Mouse (Mus musculus) liver, adult (tissue): ENCODE measurements around the gene Bri3.

ENCODE experiments used
- GATA4 ChIP-seq: IDR thresholded peaks from 2 replicates; pipeline ENCODE4 v1.6.1; 2014; ENCODE audit warnings: mild to moderate bottlenecking, low read length; ENCODE audit not compliant: insufficient replicate concordance

Gene Bri3

DNA sequence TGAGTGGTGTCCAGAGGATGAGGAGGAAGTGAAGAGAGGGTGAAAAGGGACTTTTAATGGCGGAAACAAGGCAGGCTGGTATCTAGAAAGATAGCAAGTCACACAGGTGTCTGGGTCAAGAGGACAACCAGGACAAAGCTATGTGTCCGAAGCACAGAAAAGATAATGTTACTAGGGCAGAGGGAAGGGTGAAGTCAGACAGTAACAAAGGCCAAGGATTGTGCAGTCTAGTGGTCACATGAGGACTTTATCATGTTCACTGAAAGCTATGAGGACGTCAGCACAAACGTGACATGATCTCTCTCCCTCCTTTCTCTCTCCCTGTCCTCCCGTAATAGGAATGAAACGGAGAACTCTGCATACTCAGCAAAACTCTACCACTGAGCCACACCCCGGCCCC lies 136.5 kb downstream of the Bri3 start:
- TF ChIP-seq GATA4: no peak

DNA sequence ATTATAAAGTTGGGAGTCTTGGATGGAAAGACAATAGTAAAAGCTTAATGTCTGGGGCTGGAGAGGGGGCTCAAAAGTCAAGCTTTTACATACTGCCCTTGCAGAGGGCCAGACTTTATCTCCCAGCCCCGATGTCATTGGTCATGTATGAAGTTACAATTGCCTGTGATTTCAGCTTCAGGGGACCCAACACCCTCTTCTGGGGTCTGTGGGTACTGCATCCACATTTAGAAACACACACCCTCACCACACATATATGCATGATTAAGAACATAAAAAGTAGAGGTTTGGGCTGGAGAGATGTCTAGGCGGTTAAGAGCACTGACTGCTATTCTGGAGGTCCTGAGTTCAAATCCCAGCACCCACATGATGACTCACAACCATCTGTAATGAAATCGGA lies 137.5 kb downstream of the Bri3 start:
- TF ChIP-seq GATA4: no peak

DNA sequence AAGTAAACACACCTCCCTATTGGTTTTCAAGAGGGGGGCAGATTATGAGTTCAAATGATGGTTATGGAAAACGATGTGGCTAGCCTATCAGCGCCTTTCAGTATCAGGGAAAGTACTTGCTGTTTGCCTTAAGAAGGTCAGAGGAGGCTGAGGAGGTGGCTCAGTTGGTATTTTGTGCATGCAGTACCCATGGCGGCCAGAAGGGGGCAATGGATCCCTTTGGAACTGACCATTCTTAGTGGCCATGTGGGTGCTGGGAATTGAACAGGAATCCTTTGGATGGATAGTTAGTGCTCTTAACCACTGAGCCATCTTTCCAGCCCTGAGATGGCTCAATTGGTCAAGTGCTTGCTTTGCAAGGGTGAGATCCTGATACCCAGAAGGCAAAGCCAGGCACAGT lies 139.7 kb downstream of the Bri3 start:
- no peak for TF ChIP-seq GATA4

DNA sequence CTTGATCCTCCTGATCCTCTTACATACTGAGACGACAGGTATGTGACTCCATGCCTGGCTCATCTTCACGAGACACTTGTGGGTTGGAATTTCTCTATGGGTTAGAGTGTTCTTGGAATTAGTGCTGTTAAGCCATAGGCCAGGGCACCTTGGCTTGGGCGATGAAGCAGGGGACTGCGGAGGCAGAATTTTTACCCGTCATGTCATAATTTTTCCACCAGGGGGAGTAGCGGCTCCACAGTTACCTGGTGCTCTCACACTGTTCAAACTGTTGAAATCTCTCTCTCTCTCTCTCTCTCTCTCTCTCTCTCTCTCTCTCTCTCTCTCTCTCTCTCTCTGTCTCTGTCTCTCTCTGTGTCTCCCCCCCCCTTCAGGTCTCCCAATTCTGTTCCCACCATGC lies 143.6 kb downstream of the Bri3 start:
- no peak for TF ChIP-seq GATA4

DNA sequence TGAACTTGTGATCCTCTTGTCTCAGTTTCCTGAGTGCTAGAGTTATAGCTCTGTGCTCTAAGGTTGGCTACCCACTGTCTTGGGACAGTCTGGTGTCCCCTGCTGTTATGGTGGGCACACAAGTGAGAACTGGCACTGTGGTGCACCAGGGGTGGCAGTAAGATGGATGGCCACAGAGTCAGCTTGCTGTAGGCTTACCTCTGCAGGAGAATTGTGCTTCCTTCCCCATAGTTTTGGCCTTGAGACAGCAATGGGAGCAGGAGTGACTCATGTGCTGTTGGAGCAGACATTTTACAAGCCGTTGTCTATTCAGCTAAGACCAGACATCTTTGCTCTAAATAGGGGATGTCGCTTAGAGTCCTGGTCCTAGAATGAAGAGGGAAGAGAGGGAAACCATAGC lies 149.9 kb downstream of the Bri3 start:
- no peak for TF ChIP-seq GATA4

DNA sequence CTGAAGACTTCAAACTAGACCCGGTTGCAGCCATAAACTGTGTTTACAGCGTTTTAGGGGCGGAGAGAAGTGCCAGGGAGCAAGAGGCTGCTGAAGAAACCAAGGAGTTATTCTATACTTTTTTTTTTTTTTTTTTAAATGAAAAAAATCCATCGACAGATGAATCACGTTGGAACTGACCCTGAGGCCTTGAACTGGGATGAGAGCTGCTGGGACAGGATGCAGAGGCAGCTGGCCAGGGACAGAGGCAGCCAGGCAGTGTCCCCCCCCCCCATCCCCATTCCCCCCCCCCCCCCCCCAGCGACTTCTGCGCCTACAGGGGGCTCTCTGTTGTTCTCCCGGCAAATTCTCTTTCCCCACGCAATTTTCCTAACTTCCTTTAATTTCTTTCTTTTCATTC lies 153.3 kb downstream of the Bri3 start:
- TF ChIP-seq GATA4: no peak

DNA sequence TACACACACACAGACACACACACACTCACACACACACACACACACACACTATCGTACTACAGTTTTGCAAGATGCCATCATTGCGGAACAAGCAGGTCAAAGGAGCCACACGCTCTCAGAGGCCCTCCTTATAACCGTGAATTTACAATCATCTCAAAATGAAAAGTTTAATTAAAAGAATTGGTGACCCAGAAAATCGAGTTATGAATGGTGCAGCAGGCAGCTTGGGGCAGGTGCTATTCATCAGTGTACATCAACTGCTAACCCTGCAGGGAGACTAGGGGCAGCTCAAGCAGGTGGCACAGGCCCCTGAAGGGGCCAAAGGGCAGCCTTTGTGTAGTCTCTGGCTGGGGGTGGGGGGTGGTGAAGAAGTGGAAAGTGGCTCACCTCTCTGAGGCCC lies 156.6 kb downstream of the Bri3 start:
- no peak for TF ChIP-seq GATA4

DNA sequence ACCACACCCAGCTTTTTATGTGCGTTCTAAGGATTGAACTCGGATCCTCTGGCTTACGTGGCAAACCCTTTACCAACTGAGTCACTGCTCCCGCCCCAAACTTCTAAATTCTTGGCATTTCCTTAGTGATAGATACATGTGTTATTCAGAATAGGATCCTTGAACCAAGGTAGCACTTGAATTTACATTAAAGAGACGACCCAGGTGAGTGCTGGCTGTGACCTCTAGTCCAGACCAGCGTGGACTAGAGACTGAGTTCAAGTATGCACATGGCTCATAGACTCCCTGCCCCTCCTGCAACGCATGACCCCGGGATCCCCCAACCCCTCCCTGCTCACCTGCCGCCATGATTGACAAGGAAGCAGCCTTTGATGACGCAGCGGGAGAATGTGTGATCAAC lies 162.0 kb downstream of the Bri3 start:
- TF ChIP-seq GATA4: no peak

DNA sequence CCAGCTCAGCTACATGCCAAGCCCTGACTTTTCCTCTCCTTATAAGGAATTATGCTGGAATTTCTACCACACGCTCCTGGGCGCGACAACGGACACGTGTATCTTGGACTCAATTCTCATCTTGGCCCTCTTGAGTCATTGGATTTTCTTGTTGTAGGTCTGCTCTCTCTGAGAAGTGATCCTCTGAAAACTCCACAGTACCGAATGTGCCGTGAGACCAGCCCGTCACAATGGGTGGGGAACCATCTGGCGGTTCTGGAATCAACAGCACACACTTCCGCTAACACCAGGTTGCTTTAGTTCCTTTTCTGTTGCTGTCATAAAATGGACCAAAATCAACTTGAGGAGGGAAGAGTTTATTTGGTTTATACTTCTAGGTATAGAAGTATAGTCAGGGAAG lies 166.4 kb downstream of the Bri3 start:
- no peak for TF ChIP-seq GATA4

DNA sequence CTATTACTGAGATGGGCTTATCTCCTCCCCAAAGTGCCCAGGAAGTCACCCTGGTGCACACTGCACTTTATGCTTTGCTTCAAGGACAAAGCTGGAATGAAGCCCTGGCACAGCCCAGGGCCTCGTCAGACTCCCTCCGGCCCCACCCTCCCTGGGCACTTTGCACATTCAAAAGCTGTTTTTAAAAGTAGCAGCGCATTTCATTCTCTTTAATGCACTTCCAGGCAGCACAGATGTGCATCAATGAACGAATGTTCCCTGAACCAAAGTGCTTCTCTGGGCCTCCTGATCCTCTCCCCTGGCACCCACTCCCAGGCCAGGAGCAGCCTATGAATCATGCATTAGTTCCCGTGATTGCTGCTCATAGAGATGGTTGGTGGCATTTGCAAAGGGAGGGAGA lies 167.5 kb downstream of the Bri3 start:
- no peak for TF ChIP-seq GATA4

DNA sequence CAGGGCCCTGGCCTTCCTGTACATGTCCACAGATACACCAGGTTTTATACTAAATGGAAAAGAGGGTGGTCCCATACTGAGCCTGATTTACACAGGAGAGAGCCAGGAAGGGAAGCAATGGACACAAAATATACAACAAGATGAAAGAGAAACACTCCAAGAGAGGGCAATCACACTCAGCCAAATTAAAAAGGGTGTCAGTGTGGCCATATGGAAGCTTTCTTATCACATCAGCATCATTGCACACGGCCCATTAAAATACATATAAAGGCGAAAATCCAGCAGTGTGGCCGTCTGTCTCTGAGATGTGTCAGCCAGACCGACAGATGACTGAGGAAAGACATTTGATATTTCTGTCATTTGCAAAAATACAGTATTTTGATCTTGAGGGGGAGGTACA lies 168.5 kb downstream of the Bri3 start:
- TF ChIP-seq GATA4: no peak

DNA sequence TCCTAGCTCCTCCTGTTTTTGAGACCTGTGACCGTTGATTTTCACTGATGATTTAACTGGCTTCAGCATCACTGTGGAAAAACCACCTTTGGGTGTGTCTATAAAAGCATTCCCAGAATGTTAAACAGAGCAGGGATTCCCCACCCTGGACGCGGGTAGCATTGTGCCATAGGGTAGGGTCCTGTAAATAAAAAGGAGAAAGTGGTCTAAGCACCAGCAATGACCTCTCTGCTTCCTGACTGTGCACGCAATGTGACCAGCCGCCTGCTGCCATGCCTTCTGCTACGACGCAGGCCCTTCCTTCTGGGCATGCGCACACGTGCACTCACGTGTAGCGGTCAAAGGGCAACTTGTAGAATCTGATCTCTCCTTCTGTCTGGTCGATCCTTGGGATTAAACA lies 174.2 kb downstream of the Bri3 start:
- no peak for TF ChIP-seq GATA4

DNA sequence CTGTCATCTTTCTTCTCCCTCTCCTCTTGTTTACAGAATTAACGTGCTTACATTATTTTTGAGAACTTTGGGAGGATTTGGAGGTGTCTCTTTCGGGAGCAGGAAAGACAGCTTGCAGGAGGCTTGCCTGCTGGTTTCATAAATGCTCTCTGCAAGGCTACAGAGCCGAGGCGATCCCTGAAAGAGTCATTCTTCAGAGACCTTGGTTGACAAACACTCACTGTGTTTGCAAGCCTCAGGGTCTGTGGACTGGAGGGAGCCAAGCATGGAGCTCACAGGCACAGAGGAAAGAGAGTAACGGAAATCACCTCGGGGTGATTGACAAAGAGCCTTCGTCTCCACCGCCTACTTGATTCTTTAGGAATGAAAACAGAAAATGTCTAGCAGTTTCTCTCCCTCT lies 175.8 kb downstream of the Bri3 start:
- no peak for TF ChIP-seq GATA4

DNA sequence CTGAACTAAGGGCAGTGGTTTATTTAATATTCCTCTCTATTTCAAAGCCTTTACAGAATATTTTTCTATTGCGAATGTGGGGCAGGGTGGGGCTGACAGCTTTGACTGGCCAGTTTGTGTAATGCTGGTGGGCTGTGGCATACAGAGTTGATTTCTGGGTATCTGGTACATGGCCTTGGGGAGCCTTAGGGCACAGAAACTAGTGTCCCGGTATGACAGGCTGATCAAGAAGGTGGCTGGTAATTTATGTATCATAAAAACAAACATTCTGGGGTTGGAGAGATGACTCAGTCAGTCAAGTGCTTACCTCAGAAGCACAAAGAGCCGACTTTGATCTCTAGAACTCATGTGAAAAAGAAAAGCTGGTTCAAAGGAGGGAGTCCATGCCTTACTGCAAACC lies 182.5 kb downstream of the Bri3 start:
- TF ChIP-seq GATA4: no peak

DNA sequence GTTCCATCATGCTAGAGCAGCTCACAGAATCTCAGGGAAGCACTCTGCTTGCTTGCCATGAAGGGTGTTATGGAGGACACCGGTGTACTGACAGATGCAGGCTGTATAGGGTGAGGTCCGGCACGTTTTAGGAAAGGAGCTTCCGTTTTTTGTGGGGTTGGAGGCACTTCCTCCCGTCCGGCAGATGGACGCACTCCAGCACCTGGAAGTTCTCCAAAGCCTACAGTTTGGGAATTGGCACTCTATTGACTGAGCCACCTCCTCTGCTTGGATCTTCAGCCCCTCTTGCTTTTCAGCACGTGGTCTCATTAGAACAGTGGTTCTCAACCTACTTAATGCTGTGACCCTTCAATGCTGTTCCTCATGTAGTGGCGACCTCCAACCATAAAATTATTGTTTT lies 183.6 kb downstream of the Bri3 start:
- no peak for TF ChIP-seq GATA4

DNA sequence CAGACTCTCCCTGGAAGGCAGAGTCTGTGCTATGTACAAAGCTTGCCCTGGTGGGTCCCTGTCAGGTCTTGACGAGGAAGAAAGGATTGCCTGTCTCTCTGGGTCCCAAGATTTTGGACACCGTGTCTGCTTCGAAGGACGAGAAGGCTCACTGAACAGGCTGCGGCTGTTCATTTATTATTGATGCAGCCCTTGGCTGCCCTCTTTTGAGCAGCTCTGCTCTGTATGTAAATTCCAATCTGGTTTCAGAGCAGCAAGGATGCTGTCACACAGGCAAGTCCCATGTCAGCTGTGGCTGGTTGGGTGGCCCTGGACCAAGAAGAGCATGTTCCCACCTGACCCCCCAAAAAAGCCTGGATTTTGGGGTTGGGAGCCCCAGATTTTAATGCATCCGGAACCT lies 187.2 kb downstream of the Bri3 start:
- TF ChIP-seq GATA4: no peak

DNA sequence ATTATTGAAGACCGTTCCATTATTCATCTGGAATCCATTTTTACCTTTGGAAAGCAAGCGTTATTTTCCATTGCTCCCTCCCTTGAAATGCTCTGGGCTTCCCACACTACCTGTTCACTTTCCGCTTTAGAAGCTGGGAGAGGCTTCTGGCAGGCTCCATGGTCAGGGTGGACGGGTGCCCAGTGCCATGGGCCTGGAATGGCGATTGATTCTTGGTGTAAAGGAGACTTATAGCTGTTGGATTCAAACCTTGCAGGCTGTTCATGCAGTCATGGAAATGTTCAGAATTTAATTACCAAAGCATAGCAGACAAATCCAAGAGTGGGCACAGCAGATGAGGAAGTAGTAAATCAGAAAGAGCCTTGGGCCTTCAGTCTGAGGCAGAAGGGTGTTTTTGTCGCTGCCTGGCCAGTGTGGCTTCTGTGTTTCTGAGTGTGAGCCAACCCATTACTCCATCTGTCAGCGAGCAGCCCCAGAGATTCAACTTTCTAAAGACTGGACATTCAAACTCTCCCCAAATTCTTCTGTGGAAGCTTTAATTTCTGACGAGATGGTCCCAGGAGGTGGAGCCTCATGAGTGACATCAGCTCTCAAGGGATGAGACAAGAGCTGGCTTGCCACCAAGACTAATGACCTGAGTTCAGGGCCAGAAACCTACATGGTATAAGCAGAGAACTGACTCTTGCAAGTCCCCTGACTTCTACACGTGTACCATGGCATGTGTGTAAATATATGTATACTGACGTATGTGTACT lies 195.2 kb downstream of the Bri3 start:
- no peak for TF ChIP-seq GATA4
